Mouse (Mus musculus) G1E (cell line): ENCODE measurements around the gene Bcl6.

Experiments
- CTCF ChIP-seq: IDR thresholded peaks from 2 replicates; pipeline ENCODE4 v1.5.1; 2012; ENCODE audit warnings: low read depth, low read length, inconsistent platforms, mixed read lengths
- GATA1 ChIP-seq: IDR thresholded peaks from 2 replicates; pipeline ENCODE4 v1.6.1; 2012; ENCODE audit warnings: borderline replicate concordance, low read length, inconsistent platforms, mixed read lengths

GRCm38 (mm10) chr16:24025442-24025841, 36.8 kb upstream of the Bcl6 start:
- TF ChIP-seq CTCF (no peak), GATA1 (no peak)
